Mouse (Mus musculus) kidney, embryonic 15.5 days (tissue): ENCODE results near the gene Itpkb. TPM values are rescaled to one million over a fixed set of nuclear protein-coding genes. Genes with fewer than 3 reads are reported as not detected.

Source experiments
- ATAC-seq: fragments of 200-750 bp; cut with Nextera tagmentation; replicated peaks from 2 replicates; pipeline ENCODE4 v1.8.0; 2017; ENCODE audit warnings: moderate TSS enrichment; ENCODE audit not compliant: low FRiP score
- H3K27ac ChIP-seq: fragments of 300-500 bp; sonication (generic); 2 replicates; pipeline ENCODE4 v1.5.1; 2015; ENCODE audit warnings: mild to moderate bottlenecking, inconsistent platforms
- H3K27me3 ChIP-seq: fragments of 300-500 bp; sonication (generic); 2 replicates; pipeline ENCODE4 v1.6.1; 2015; ENCODE audit warnings: inconsistent platforms
- H3K36me3 ChIP-seq: fragments of 300-500 bp; sonication (generic); 2 replicates; pipeline ENCODE4 v1.6.1; 2015; ENCODE audit warnings: inconsistent platforms
- H3K4me1 ChIP-seq: fragments of 300-500 bp; sonication (generic); 2 replicates; pipeline ENCODE4 v1.6.1; 2015; ENCODE audit warnings: inconsistent platforms
- H3K4me2 ChIP-seq: fragments of 300-500 bp; sonication (generic); 2 replicates; pipeline ENCODE4 v1.6.1; 2015; ENCODE audit warnings: moderate library complexity, mild to moderate bottlenecking, inconsistent platforms
- H3K4me3 ChIP-seq: fragments of 300-500 bp; sonication (generic); replicated peaks from 2 replicates; pipeline ENCODE4 v1.5.1; 2015; ENCODE audit warnings: mild to moderate bottlenecking, inconsistent platforms
- H3K9ac ChIP-seq: fragments of 300-500 bp; sonication (generic); 2 replicates; pipeline ENCODE4 v1.6.1; 2015; ENCODE audit warnings: mild to moderate bottlenecking, inconsistent platforms
- H3K9me3 ChIP-seq: fragments of 300-500 bp; sonication (generic); replicated peaks from 2 replicates; pipeline ENCODE4 v1.6.1; 2016; ENCODE audit warnings: inconsistent platforms
- WGBS: fragments of 180-500 bp; shearing (Covaris S2); methylation state at CpG from one replicate; pipeline ENCODE4 v1.1.7; 2015; ENCODE audit warnings: mixed read lengths; 5-methylcytosine and 5-hydroxymethylcytosine counted together
- polyA plus RNA-seq: library from polyadenylated mRNA; unstranded; fragments of >200 nt; fragmentation: Nextera tagmentation; extraction: Ambion mirVana; gene quantifications from 2 replicates; pipeline ENCODE4 v1.2.1, GENCODE M21; 2015

Gene Itpkb
- polyA plus RNA-seq, 1 experiment from 2014 or later: 9.4 TPM

DNA sequence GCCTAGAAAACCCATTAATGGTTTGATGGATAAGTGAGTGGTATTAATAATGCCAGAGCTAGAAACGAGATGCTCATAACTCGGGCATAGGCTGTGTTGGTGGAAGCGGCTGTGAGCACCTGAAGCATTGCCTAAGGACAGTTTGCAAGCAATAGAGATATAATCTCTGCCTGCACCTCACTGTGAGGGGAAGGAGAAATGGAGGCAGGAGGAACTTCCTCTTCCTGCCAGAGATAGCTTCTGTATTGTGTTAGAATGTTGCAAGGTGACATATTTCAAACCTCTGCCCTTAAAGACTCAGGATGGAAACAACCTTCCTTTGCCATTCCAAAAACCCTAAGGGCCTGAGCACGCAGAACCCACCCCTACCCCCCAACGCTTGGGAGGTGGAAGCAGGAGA is 11.9 kb upstream of the Itpkb start:
- WGBS: 79% methylated on average over 5 of the region's 5 CpGs
- Histone ChIP-seq H3K4me3 (no peak overlapping the region), H3K27me3 (no peaks in the 10 kb centered on the region), H3K9ac (no peak overlapping the region), H3K4me1 (peaks cover 15% of the 10 kb centered on the region), H3K4me2 (no peak overlapping the region), H3K36me3 (no peaks in the 10 kb centered on the region), H3K9me3 (no peaks in the 10 kb centered on the region), H3K27ac (no peak overlapping the region)
- no peak for ATAC-seq

DNA sequence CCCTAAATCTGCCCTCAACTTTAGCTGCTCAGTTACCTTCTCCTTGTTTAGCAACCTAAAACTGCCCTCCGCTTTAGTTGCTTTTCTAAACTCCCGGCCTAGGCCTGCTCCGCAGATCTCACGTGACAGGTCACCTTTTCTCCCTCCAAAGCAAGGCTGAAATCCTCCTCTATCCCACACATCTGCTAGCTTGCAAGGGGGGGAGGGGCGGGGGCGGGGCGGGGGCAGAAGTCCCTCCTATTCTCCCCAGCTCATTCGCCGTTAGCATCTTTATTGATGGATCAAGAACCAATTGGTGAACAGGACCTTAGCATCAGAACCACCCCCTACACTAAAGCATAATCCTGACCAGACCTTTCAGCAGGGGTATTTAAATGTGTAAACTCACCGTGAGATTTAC is 10.4 kb upstream of the Itpkb start:
- H3K9me3 ChIP-seq: no peaks in the 10 kb centered on the region
- H3K4me3 ChIP-seq: no peak overlapping the region
- H3K9ac ChIP-seq: no peak overlapping the region
- H3K27me3 ChIP-seq: no peaks in the 10 kb centered on the region
- 0 out of 2 replicates have a peak, but pooled peaks have one; percentile 22 for ATAC-seq
- H3K4me1 ChIP-seq: peaks cover 7% of the 10 kb centered on the region
- H3K36me3 ChIP-seq: no peaks in the 10 kb centered on the region
- WGBS: 16% methylated on average over 10 of the region's 10 CpGs
- H3K4me2 ChIP-seq: no peak overlapping the region
- no peak overlapping the region for H3K27ac ChIP-seq

DNA sequence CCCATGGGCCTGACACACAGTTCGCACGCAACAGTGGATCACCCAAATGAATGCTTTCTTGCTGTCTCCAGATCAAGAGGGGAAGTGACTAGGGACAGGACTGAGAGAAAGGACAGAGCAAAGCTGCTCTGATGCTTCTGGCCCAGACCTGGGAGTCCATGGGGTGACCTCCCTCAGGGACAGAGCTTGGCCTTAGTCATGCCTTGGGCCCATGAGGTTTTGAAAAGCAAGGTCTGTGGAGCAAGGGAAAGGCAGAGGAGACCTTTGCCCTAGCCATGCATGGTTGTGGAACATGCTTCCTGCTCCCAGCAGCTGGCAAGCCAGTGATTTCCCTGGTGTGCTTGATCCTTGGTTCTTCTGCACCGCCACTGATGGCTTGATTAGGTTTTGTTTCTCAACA is 7.4 kb upstream of the Itpkb start:
- WGBS: 98% methylated on average over 3 of the region's 3 CpGs
- Histone ChIP-seq H3K27ac (no peak overlapping the region), H3K36me3 (no peaks in the 10 kb centered on the region), H3K9me3 (no peaks in the 10 kb centered on the region), H3K9ac (no peak overlapping the region), H3K27me3 (no peaks in the 10 kb centered on the region), H3K4me2 (no peak overlapping the region), H3K4me1 (peaks cover 7% of the 10 kb centered on the region), H3K4me3 (no peak overlapping the region)
- no peak for ATAC-seq

DNA sequence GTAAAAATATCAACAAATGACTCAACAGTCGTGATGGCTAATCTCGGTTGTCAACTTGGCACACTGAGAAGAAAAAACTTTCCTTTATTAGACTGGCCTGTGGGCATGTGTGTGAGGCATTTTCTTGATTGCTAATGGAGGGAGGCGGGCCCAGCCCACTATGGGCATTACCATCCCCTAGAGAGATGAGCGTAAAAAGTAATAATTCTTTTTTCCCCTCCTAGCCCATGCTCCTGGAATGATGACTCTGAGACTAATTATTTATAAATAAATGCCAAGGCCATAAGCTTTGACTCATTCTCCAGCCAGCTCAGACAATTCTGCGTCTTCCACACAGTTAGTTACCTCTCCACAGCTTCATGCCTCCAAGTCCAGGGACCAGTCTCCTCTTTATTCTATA is 6.8 kb upstream of the Itpkb start:
- WGBS: 87% methylated on average over 5 of the region's 5 CpGs
- no peak overlapping the region for H3K4me2 ChIP-seq
- no peak overlapping the region for H3K9ac ChIP-seq
- H3K27me3 ChIP-seq: no peaks in the 10 kb centered on the region
- no peak overlapping the region for H3K4me3 ChIP-seq
- H3K9me3 ChIP-seq: no peaks in the 10 kb centered on the region
- ATAC-seq: no peak
- no peaks in the 10 kb centered on the region for H3K36me3 ChIP-seq
- peaks cover 9% of the 10 kb centered on the region for H3K4me1 ChIP-seq
- H3K27ac ChIP-seq: no peak overlapping the region

DNA sequence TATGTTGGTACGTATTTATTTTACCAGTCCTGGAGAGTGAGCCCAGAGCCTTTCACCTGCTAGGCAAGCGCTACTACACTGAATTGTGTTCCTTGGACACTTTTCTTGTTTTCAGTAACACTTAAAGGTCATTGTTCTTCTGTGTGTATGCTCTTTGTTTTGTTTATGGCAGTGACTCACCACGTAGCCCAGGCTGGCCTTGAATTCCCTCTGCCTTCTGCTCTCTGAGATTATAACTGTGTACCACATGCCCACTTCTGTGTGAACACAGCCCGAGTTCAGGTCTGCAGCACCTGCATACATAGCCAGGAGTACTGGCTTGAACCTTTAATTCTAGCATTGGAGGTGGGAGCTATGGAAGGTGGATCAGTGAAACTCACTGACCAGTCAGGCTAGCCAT is 6.0 kb upstream of the Itpkb start:
- Histone ChIP-seq H3K4me3 (no peak overlapping the region), H3K36me3 (no peaks in the 10 kb centered on the region), H3K9me3 (no peaks in the 10 kb centered on the region), H3K9ac (no peak overlapping the region), H3K27ac (no peak overlapping the region), H3K27me3 (no peaks in the 10 kb centered on the region), H3K4me1 (peaks cover 17% of the 10 kb centered on the region), H3K4me2 (no peak overlapping the region)
- ATAC-seq: no peak
- 84% methylated on average over 4 of the region's 4 CpGs for WGBS

- peak overlapping the region; percentile 75 for H3K4me3 ChIP-seq
- 18% methylated on average over 12 of the region's 12 CpGs for WGBS
- H3K36me3 ChIP-seq: peaks cover 11% of the 10 kb centered on the region; the same call in 1 of the 2 replicates
- peaks cover 45% of the 10 kb centered on the region for H3K4me1 ChIP-seq
- H3K9ac ChIP-seq: peak overlapping the region; percentile 12; the same call in 1 of the 2 replicates
- H3K27me3 ChIP-seq: no peaks in the 10 kb centered on the region; the same call in 1 of the 2 replicates
- H3K9me3 ChIP-seq: no peaks in the 10 kb centered on the region
- ATAC-seq: no peak
- peak overlapping the region; percentile 97 for H3K4me2 ChIP-seq
- H3K27ac ChIP-seq: peak overlapping the region; percentile 89
Measured at GRCm38 (mm10) chr1:180328794-180329665, 1.3 kb upstream of the Itpkb start.

DNA sequence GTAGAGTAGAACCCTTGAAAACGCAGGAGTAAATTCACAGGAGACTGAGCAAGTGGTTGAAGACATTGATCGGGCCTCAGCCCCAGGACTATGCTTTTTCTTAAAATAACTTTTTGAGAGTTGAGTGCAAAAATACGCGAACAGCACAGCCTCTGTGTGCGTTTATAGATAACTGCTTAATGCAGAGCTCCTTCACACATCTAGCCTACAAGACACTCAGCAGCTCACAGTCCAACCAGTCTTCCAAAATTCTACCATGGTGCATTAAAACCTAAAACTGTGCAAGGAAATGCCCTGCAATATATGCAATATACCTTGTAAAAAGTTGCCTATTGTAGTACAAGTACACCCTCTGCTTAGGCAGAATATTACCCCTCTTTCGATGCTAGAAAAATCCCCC is 579 bp upstream of the Itpkb start:
- Histone ChIP-seq H3K36me3 (peaks cover 16% of the 10 kb centered on the region; the same call in 1 of the 2 replicates), H3K4me2 (peak overlapping the region; percentile 97), H3K27me3 (no peaks in the 10 kb centered on the region; the same call in 1 of the 2 replicates), H3K9me3 (no peaks in the 10 kb centered on the region), H3K4me1 (peaks cover 52% of the 10 kb centered on the region), H3K27ac (peak overlapping the region; percentile 89), H3K9ac (peak overlapping the region; percentile 12; the same call in 1 of the 2 replicates), H3K4me3 (peak overlapping the region; percentile 75)
- no peak for ATAC-seq
- WGBS: 21% methylated on average over 6 of the region's 6 CpGs

DNA sequence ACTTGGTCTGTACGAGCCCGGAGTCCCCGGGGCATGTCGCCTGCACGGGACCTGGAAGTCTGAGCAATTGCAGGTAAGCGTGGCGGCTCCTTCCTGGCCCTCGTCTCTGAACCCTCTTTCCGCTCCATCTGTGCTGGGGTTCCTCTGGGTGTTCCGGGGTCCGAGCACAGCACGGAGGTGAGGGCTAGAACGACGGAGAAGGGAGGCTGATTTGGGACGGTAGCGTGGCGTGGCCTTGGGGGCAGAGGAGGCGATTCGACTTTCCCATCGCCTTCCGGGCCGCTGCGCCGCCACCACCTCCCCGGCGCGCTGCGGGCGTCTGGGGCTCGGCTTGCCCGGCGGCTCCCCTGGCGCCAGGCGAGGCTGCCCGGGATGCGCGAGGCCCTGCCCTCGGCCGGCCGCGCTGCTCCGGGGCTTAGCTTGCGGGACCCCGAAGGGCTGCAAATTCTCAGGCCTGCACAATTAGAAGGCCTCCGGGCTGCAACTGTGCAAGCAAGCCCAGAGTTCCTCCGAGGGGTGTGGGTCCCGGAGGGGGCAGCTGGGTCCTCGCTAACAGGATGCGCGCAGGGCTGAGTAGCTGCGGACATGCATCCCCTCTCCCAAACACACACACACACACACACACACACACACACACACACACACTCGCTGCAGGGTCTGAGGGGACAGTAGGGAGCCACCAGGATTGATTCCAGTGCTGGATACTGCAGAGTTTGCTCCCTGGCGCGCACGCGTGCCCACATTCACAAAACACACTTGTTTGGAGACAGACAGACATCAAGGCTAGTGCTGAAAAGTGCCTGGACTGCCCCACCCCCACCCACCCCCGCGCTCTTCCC is 641 bp downstream of the Itpkb start:
- H3K9ac ChIP-seq: peak overlapping the region; percentile 85
- no peaks in the 10 kb centered on the region; the same call in 1 of the 2 replicates for H3K27me3 ChIP-seq
- H3K27ac ChIP-seq: peak overlapping the region; percentile 91
- WGBS: under 1% methylated on average over 49 of the region's 58 CpGs
- peaks cover 64% of the 10 kb centered on the region for H3K4me1 ChIP-seq
- no peaks in the 10 kb centered on the region for H3K9me3 ChIP-seq
- ATAC-seq: peak; percentile 52
- H3K4me2 ChIP-seq: peak overlapping the region; percentile 97
- peaks cover 19% of the 10 kb centered on the region; the same call in 1 of the 2 replicates for H3K36me3 ChIP-seq
- peak overlapping the region; percentile 75 for H3K4me3 ChIP-seq

- Histone ChIP-seq H3K27me3 (no peaks in the 10 kb centered on the region; the same call in 1 of the 2 replicates), H3K4me3 (peak overlapping the region; percentile 75), H3K27ac (peak overlapping the region; percentile 91), H3K36me3 (peaks cover 19% of the 10 kb centered on the region), H3K4me2 (peak overlapping the region; percentile 97), H3K4me1 (peaks cover 71% of the 10 kb centered on the region), H3K9ac (peak overlapping the region; percentile 85), H3K9me3 (no peaks in the 10 kb centered on the region)
- peak; percentile 34 for ATAC-seq
- WGBS: 1% methylated on average over 21 of the region's 21 CpGs
Measured at GRCm38 (mm10) chr1:180331546-180332075, 1.3 kb downstream of the Itpkb start.

- Histone ChIP-seq H3K4me1 (peaks cover 75% of the 10 kb centered on the region), H3K36me3 (peaks cover 19% of the 10 kb centered on the region), H3K4me3 (peak overlapping the region; percentile 75), H3K27ac (peak overlapping the region; percentile 91), H3K9ac (peak overlapping the region; percentile 85), H3K27me3 (no peaks in the 10 kb centered on the region; the same call in 1 of the 2 replicates), H3K9me3 (no peaks in the 10 kb centered on the region), H3K4me2 (peak overlapping the region; percentile 97)
- peak; percentile 49 for ATAC-seq
- WGBS: 3% methylated on average over 72 of the region's 72 CpGs
Measured at GRCm38 (mm10) chr1:180332076-180332927, 2.0 kb downstream of the Itpkb start.

GRCm38 (mm10) chr1:180332928-180333440 is 2.7 kb downstream of the Itpkb start:
- no peak overlapping the region; the same call in 1 of the 2 replicates for H3K27ac ChIP-seq
- no peak for ATAC-seq
- 43% methylated on average over 14 of the region's 14 CpGs for WGBS
- H3K4me2 ChIP-seq: peak overlapping the region; percentile 97
- no peaks in the 10 kb centered on the region; the same call in 1 of the 2 replicates for H3K27me3 ChIP-seq
- H3K9me3 ChIP-seq: no peaks in the 10 kb centered on the region
- peaks cover 19% of the 10 kb centered on the region for H3K36me3 ChIP-seq
- H3K4me3 ChIP-seq: peak overlapping the region; percentile 75
- H3K4me1 ChIP-seq: peaks cover 75% of the 10 kb centered on the region
- no peak overlapping the region for H3K9ac ChIP-seq
